In genomic region chr5:111810079-111810808, GRCm38 (mm10) we compare ENCODE assay signal across 12 mouse cellular contexts.
DNase-seq lines count a peak whose midpoint lies in the region; ATAC-seq and TF ChIP-seq lines count a peak whose summit lies in the region.
"Had no signal": no experiment of that assay in that cellular context is flagged by ENCODE, and none has a peak within 500 bp of the region (broad histone marks: within the 10 kb centered on the region; RNA-seq: fewer than 3 reads in every experiment).

No protein-coding gene starts in this region.

- intact Hi-C loops in left cerebral cortex, postnatal 36 days (cut with DNase I), result no loop called here

- TF ChIP-seq CTCF in layer of hippocampus, adult 2 months (conservative IDR thresholded peaks at IDR 0.05), result peak; percentile 53
- peak; percentile 29; the same call in 1 of the 2 replicates for TF ChIP-seq CTCF in brain, embryonic 14.5 days (IDR thresholded peaks at IDR 0.05; ENCODE audit: borderline replicate concordance, extremely low read depth, insufficient read depth, insufficient read length)

- TF ChIP-seq POLR2A in brain, embryonic 14.5 days (IDR thresholded peaks at IDR 0.05; ENCODE audit: borderline replicate concordance, extremely low read depth, insufficient read depth, insufficient read length, poor library complexity, severe bottlenecking), result no peak

- no peak for ATAC-seq in frontal cortex, adult (ENCODE audit: low TSS enrichment)

- H3K4me3 ChIP-seq in layer of hippocampus, adult 2 months, result no peak overlapping the region
- H3K4me3 ChIP-seq: embryonic facial prominence, embryonic 15.5 days; hindbrain, embryonic 15.5 days; neural tube, embryonic 13.5 days had no signal

- no peak overlapping the region for H3K27ac ChIP-seq in layer of hippocampus, adult 2 months
- H3K27ac ChIP-seq: embryonic facial prominence, embryonic 15.5 days; hindbrain, embryonic 15.5 days; macrophage; neural tube, embryonic 13.5 days had no signal

- DNase-seq in layer of hippocampus, adult 2 months (ENCODE audit: low spot score in 2 of 2), result no peak
- no peak for DNase-seq in layer of hippocampus, postnatal 25 days (ENCODE audit: extremely low spot score in 1 of 2, low spot score in 1 of 2)
- peak; percentile 60 for DNase-seq in Muller cell, postnatal 12 days (ENCODE audit: inconsistent ontology term)
- DNase-seq in brain, embryonic 14.5 days (ENCODE audit: low read depth), result peak; percentile 38
- peak; percentile 62 for DNase-seq in heart, adult 8-10 months (ENCODE audit: low spot score)
- no peak for DNase-seq in left cerebral cortex, postnatal 36 days (ENCODE audit: low spot score in 2 of 2)
- DNase-seq in frontal cortex, postnatal 36 days (ENCODE audit: low spot score in 2 of 2), result no peak

Comparison
In these comparisons a context has a peak if more than half of its experiments do, and no peak if none do; other contexts are left out.
1. DNase-seq: peak in Muller cell, postnatal 12 days (single experiment), brain, embryonic 14.5 days (single experiment) and heart, adult 8-10 months (single experiment); none in layer of hippocampus, adult 2 months (0 of 2), layer of hippocampus, postnatal 25 days (0 of 2), left cerebral cortex, postnatal 36 days (0 of 2) and frontal cortex, postnatal 36 days (0 of 2).